Mouse (Mus musculus): ENCODE data around the gene Chrm3. TPM values are rescaled to one million over a fixed set of nuclear protein-coding genes. Genes with fewer than 3 reads are reported as not detected.

The Chrm3 gene
- polyA plus RNA-seq, 1 experiment from 2014 or later = 0.22 TPM

- WGBS = 77% methylated on average over 5 of the region's 5 CpGs
- DNase-seq (ENCODE audit: low spot score) = no peak
- no peak for ATAC-seq (replicated peaks; ENCODE audit: low FRiP score)
- no peak overlapping the region for H3K27ac ChIP-seq (ENCODE audit: low read depth, low read length)
- no peak overlapping the region for H3K4me2 ChIP-seq
- H3K4me3 ChIP-seq (ENCODE audit: low read depth, low read length) = no peak overlapping the region
- H3K9ac ChIP-seq (ENCODE audit: low read depth, low read length) = no peak overlapping the region
- no peaks in the 10 kb centered on the region for H3K4me1 ChIP-seq (replicated peaks; ENCODE audit: control insufficient read depth, insufficient read depth, low read length)
- H3K9me3 ChIP-seq (ENCODE audit: control insufficient read depth, low read length) = no peaks in the 10 kb centered on the region
- no peaks in the 10 kb centered on the region for H3K36me3 ChIP-seq (ENCODE audit: control insufficient read depth, insufficient read depth, low read length)
- H3K27me3 ChIP-seq (replicated peaks; ENCODE audit: control insufficient read depth, insufficient read depth, low read length) = no peaks in the 10 kb centered on the region
Measured at GRCm38 (mm10) chr13:10251499-10252179, 109.0 kb downstream of the Chrm3 start.

- H3K27me3 ChIP-seq (replicated peaks; ENCODE audit: control insufficient read depth, insufficient read depth, low read length) = no peaks in the 10 kb centered on the region
- no peaks in the 10 kb centered on the region for H3K36me3 ChIP-seq (ENCODE audit: control insufficient read depth, insufficient read depth, low read length)
- no peak for DNase-seq (ENCODE audit: low spot score)
- no peak overlapping the region for H3K9ac ChIP-seq (ENCODE audit: low read depth, low read length)
- WGBS = 61% methylated on average over 1 of the region's 1 CpGs
- no peak overlapping the region for H3K4me2 ChIP-seq
- no peaks in the 10 kb centered on the region for H3K4me1 ChIP-seq (replicated peaks; ENCODE audit: control insufficient read depth, insufficient read depth, low read length)
- no peak overlapping the region for H3K27ac ChIP-seq (ENCODE audit: low read depth, low read length)
- H3K4me3 ChIP-seq (ENCODE audit: low read depth, low read length) = no peak overlapping the region
- no peak for ATAC-seq (replicated peaks; ENCODE audit: low FRiP score)
- no peaks in the 10 kb centered on the region for H3K9me3 ChIP-seq (ENCODE audit: control insufficient read depth, low read length)
Measured at GRCm38 (mm10) chr13:10244243-10244998, 116.2 kb downstream of the Chrm3 start.

- Histone ChIP-seq H3K4me3 (ENCODE audit: low read depth, low read length) (no peak overlapping the region), H3K9ac (ENCODE audit: low read depth, low read length) (no peak overlapping the region), H3K27ac (ENCODE audit: low read depth, low read length) (no peak overlapping the region), H3K9me3 (ENCODE audit: control insufficient read depth, low read length) (no peaks in the 10 kb centered on the region), H3K27me3 (replicated peaks; ENCODE audit: control insufficient read depth, insufficient read depth, low read length) (no peaks in the 10 kb centered on the region), H3K4me1 (replicated peaks; ENCODE audit: control insufficient read depth, insufficient read depth, low read length) (no peaks in the 10 kb centered on the region), H3K4me2 (no peak overlapping the region), H3K36me3 (ENCODE audit: control insufficient read depth, insufficient read depth, low read length) (no peaks in the 10 kb centered on the region)
- ATAC-seq (replicated peaks; ENCODE audit: low FRiP score) (no peak), DNase-seq (ENCODE audit: low spot score) (no peak)
- 75% methylated on average over 3 of the region's 3 CpGs for WGBS
Measured at GRCm38 (mm10) chr13:10240238-10240637, 120.4 kb downstream of the Chrm3 start.

- no peak for DNase-seq (ENCODE audit: low spot score)
- 72% methylated on average over 4 of the region's 4 CpGs for WGBS
Measured at GRCm38 (mm10) chr13:10239825-10240224, 120.8 kb downstream of the Chrm3 start.

GRCm38 (mm10) chr13:10237616-10238015, 123.0 kb downstream of the Chrm3 start:
- no peaks in the 10 kb centered on the region for H3K4me1 ChIP-seq (replicated peaks; ENCODE audit: control insufficient read depth, insufficient read depth, low read length)
- no peak overlapping the region for H3K9ac ChIP-seq (ENCODE audit: low read depth, low read length)
- H3K4me2 ChIP-seq = no peak overlapping the region
- no peak overlapping the region for H3K4me3 ChIP-seq (ENCODE audit: low read depth, low read length)
- 52% methylated on average over 2 of the region's 2 CpGs for WGBS
- no peaks in the 10 kb centered on the region for H3K36me3 ChIP-seq (ENCODE audit: control insufficient read depth, insufficient read depth, low read length)
- no peaks in the 10 kb centered on the region for H3K27me3 ChIP-seq (replicated peaks; ENCODE audit: control insufficient read depth, insufficient read depth, low read length)
- ATAC-seq (replicated peaks; ENCODE audit: low FRiP score) = no peak
- H3K27ac ChIP-seq (ENCODE audit: low read depth, low read length) = no peak overlapping the region
- no peak for DNase-seq (ENCODE audit: low spot score)
- no peaks in the 10 kb centered on the region for H3K9me3 ChIP-seq (ENCODE audit: control insufficient read depth, low read length)

More at GRCm38 (mm10) chr13:10239825-10240224, 120.8 kb downstream of the Chrm3 start:
- Histone ChIP-seq H3K27ac (ENCODE audit: low read depth, low read length) (no peak overlapping the region), H3K4me1 (replicated peaks; ENCODE audit: control insufficient read depth, insufficient read depth, low read length) (no peaks in the 10 kb centered on the region), H3K36me3 (ENCODE audit: control insufficient read depth, insufficient read depth, low read length) (no peaks in the 10 kb centered on the region), H3K4me2 (no peak overlapping the region), H3K4me3 (ENCODE audit: low read depth, low read length) (no peak overlapping the region), H3K9me3 (ENCODE audit: control insufficient read depth, low read length) (no peaks in the 10 kb centered on the region), H3K27me3 (replicated peaks; ENCODE audit: control insufficient read depth, insufficient read depth, low read length) (no peaks in the 10 kb centered on the region), H3K9ac (ENCODE audit: low read depth, low read length) (no peak overlapping the region)
- no peak for ATAC-seq (replicated peaks; ENCODE audit: low FRiP score)

GRCm38 (mm10) chr13:10236279-10236678, 124.4 kb downstream of the Chrm3 start:
- no peak overlapping the region for H3K9ac ChIP-seq (ENCODE audit: low read depth, low read length)
- WGBS = 88% methylated on average over 4 of the region's 4 CpGs
- no peak overlapping the region for H3K4me2 ChIP-seq
- no peaks in the 10 kb centered on the region for H3K36me3 ChIP-seq (ENCODE audit: control insufficient read depth, insufficient read depth, low read length)
- H3K4me1 ChIP-seq (replicated peaks; ENCODE audit: control insufficient read depth, insufficient read depth, low read length) = no peaks in the 10 kb centered on the region
- no peaks in the 10 kb centered on the region for H3K9me3 ChIP-seq (ENCODE audit: control insufficient read depth, low read length)
- no peaks in the 10 kb centered on the region for H3K27me3 ChIP-seq (replicated peaks; ENCODE audit: control insufficient read depth, insufficient read depth, low read length)
- no peak overlapping the region for H3K4me3 ChIP-seq (ENCODE audit: low read depth, low read length)
- DNase-seq (ENCODE audit: low spot score) = no peak
- no peak overlapping the region for H3K27ac ChIP-seq (ENCODE audit: low read depth, low read length)
- ATAC-seq (replicated peaks; ENCODE audit: low FRiP score) = no peak

- Histone ChIP-seq H3K9me3 (ENCODE audit: control insufficient read depth, low read length) (no peaks in the 10 kb centered on the region), H3K36me3 (ENCODE audit: control insufficient read depth, insufficient read depth, low read length) (no peaks in the 10 kb centered on the region), H3K27ac (ENCODE audit: low read depth, low read length) (no peak overlapping the region), H3K4me1 (replicated peaks; ENCODE audit: control insufficient read depth, insufficient read depth, low read length) (no peaks in the 10 kb centered on the region), H3K4me3 (ENCODE audit: low read depth, low read length) (no peak overlapping the region), H3K27me3 (replicated peaks; ENCODE audit: control insufficient read depth, insufficient read depth, low read length) (no peaks in the 10 kb centered on the region), H3K4me2 (no peak overlapping the region), H3K9ac (ENCODE audit: low read depth, low read length) (no peak overlapping the region)
- DNase-seq (ENCODE audit: low spot score) = no peak
- WGBS = 76% methylated on average over 5 of the region's 5 CpGs
- no peak for ATAC-seq (replicated peaks; ENCODE audit: low FRiP score)
Measured at GRCm38 (mm10) chr13:10235391-10236169, 125.1 kb downstream of the Chrm3 start.

GRCm38 (mm10) chr13:10220403-10220802, 140.2 kb downstream of the Chrm3 start:
- Histone ChIP-seq H3K4me3 (ENCODE audit: low read depth, low read length) (no peak overlapping the region), H3K4me1 (replicated peaks; ENCODE audit: control insufficient read depth, insufficient read depth, low read length) (no peaks in the 10 kb centered on the region), H3K4me2 (no peak overlapping the region), H3K36me3 (ENCODE audit: control insufficient read depth, insufficient read depth, low read length) (no peaks in the 10 kb centered on the region), H3K9me3 (ENCODE audit: control insufficient read depth, low read length) (no peaks in the 10 kb centered on the region), H3K27ac (ENCODE audit: low read depth, low read length) (no peak overlapping the region), H3K9ac (ENCODE audit: low read depth, low read length) (no peak overlapping the region), H3K27me3 (replicated peaks; ENCODE audit: control insufficient read depth, insufficient read depth, low read length) (no peaks in the 10 kb centered on the region)
- DNase-seq (ENCODE audit: low spot score) = no peak
- WGBS = 56% methylated on average over 4 of the region's 4 CpGs
- no peak for ATAC-seq (replicated peaks; ENCODE audit: low FRiP score)

Data from liver, embryonic 11.5 days (tissue).